Mouse (Mus musculus) left cerebral cortex, adult 9 months (tissue): ENCODE results near the gene Gm49366.
"Not testable (repeated sequence)": the region's sequence is repeated elsewhere in the genome, so short reads cannot be mapped to it uniquely, and the experiment has no call there.

Experiments used
- DNase-seq, 2 experiments: peaks; one replicate each; pipeline ENCODE4 v3.0.0; 2022; ENCODE audit warnings: low spot score in 2 of 2

Gene Gm49366

GRCm38 (mm10) chr12:84038691-84039111 is at the start of gene Gm49366:
Gm49366 (plus strand) TSS chr12:84038935.
- peak in 1 of 2 experiments; percentile 34 for DNase-seq

GRCm38 (mm10) chr12:83989378-83989777 is 49.4 kb upstream of the Gm49366 start:
- no peak for DNase-seq

- no peak for DNase-seq
These were observed 41.5 kb upstream of the Gm49366 start for GRCm38 (mm10) chr12:83997221-83997620.

GRCm38 (mm10) chr12:83998341-83999107 is 40.2 kb upstream of the Gm49366 start:
- DNase-seq = peak in 1 of 2 experiments; percentile 29

GRCm38 (mm10) chr12:83999237-83999636 is 39.5 kb upstream of the Gm49366 start:
- DNase-seq = not testable (repeated sequence)

- no peak for DNase-seq
These were observed 38.3 kb upstream of the Gm49366 start for GRCm38 (mm10) chr12:84000418-84000817.

GRCm38 (mm10) chr12:84003866-84004265 is 34.9 kb upstream of the Gm49366 start:
- no peak for DNase-seq

GRCm38 (mm10) chr12:84008251-84008650 is 30.5 kb upstream of the Gm49366 start:
- no peak for DNase-seq

GRCm38 (mm10) chr12:84008729-84009128 is 30.0 kb upstream of the Gm49366 start:
- no peak for DNase-seq

GRCm38 (mm10) chr12:84009171-84009965 is 29.4 kb upstream of the Gm49366 start, which contains the start of gene Acot1:
Acot1 (plus strand) TSS chr12:84009490.
- DNase-seq = peak; percentile 50 to 54

GRCm38 (mm10) chr12:84010201-84010600 is 28.5 kb upstream of the Gm49366 start:
- DNase-seq = no peak

GRCm38 (mm10) chr12:84011251-84012040 is 27.3 kb upstream of the Gm49366 start:
- DNase-seq = peak in 1 of 2 experiments; percentile 69

- no peak for DNase-seq
These were observed 25.6 kb upstream of the Gm49366 start for GRCm38 (mm10) chr12:84013130-84013529.

- peak in 1 of 2 experiments; percentile 47 for DNase-seq
These were observed 25.0 kb upstream of the Gm49366 start for GRCm38 (mm10) chr12:84013701-84014100.

GRCm38 (mm10) chr12:84020528-84020927 is 18.2 kb upstream of the Gm49366 start:
- DNase-seq = not testable (repeated sequence)

GRCm38 (mm10) chr12:84022266-84022665 is 16.5 kb upstream of the Gm49366 start:
- not testable (repeated sequence) for DNase-seq

- DNase-seq = no peak
These were observed 15.5 kb upstream of the Gm49366 start for GRCm38 (mm10) chr12:84023052-84023745.

- DNase-seq = no peak
These were observed 12.8 kb upstream of the Gm49366 start for GRCm38 (mm10) chr12:84025888-84026287.

GRCm38 (mm10) chr12:84028328-84028727 is 10.4 kb upstream of the Gm49366 start:
- not testable (repeated sequence) for DNase-seq

- DNase-seq = not testable (repeated sequence)
These were observed 9.7 kb upstream of the Gm49366 start for GRCm38 (mm10) chr12:84029043-84029442.
